Mouse (Mus musculus) kidney, adult 2 months (tissue): ENCODE results near the gene Noxred1. TPM values are rescaled to one million over a fixed set of nuclear protein-coding genes. Genes with fewer than 3 reads are reported as not detected.

Experiments used
- DNase-seq: peaks from one replicate; pipeline ENCODE4 v3.0.0; 2021
- H3K27ac ChIP-seq: fragments of 200-500 bp; 2 replicates; pipeline ENCODE4 v1.5.1; 2012; ENCODE audit warnings: low read depth, low read length, control low read depth, inconsistent platforms; ENCODE audit not compliant: insufficient read depth
- H3K27me3 ChIP-seq: fragments of 200-500 bp; replicated peaks from 2 replicates; pipeline ENCODE4 v1.6.1; 2012; ENCODE audit warnings: mild to moderate bottlenecking, moderate library complexity, low read length, inconsistent platforms; ENCODE audit not compliant: control insufficient read depth, insufficient read depth
- H3K36me3 ChIP-seq: fragments of 200-500 bp; 2 replicates; pipeline ENCODE4 v1.6.1; 2012; ENCODE audit warnings: mild to moderate bottlenecking, moderate library complexity, low read length, inconsistent platforms; ENCODE audit not compliant: control insufficient read depth, insufficient read depth
- H3K4me1 ChIP-seq: fragments of 200-500 bp; 2 replicates; pipeline ENCODE4 v1.6.1; 2011; ENCODE audit warnings: low read length; ENCODE audit not compliant: control insufficient read depth, insufficient read depth
- H3K4me3 ChIP-seq: fragments of 200-500 bp; 2 replicates; pipeline ENCODE4 v1.5.1; 2011; ENCODE audit warnings: mild to moderate bottlenecking, low read depth, low read length, control low read depth; ENCODE audit not compliant: insufficient read depth
- CTCF ChIP-seq: fragments of 200-500 bp; conservative IDR thresholded peaks from 2 replicates; pipeline ENCODE4 v1.5.1; 2011; ENCODE audit warnings: low read depth, mild to moderate bottlenecking, control low read depth, low read length, moderate library complexity, mixed read lengths; ENCODE audit not compliant: insufficient read depth, insufficient read length
- POLR2A ChIP-seq: fragments of 200-500 bp; IDR thresholded peaks from one replicate; pipeline ENCODE4 v1.6.1; 2011; ENCODE audit warnings: low read depth, low read length, control low read depth
- WGBS: fragments of 180-500 bp; shearing (Covaris S2); methylation state at CpG from one replicate; pipeline ENCODE4 v1.1.7; 2018; 5-methylcytosine and 5-hydroxymethylcytosine counted together
- polyA plus RNA-seq: library from polyadenylated mRNA; depleted of rRNA; stranded (reverse); fragments of >200 nt; gene quantifications from 2 replicates; pipeline ENCODE4 v1.2.3, GENCODE M21; 2012

Gene Noxred1
- polyA plus RNA-seq, 1 experiment, result 0.95 TPM

DNA sequence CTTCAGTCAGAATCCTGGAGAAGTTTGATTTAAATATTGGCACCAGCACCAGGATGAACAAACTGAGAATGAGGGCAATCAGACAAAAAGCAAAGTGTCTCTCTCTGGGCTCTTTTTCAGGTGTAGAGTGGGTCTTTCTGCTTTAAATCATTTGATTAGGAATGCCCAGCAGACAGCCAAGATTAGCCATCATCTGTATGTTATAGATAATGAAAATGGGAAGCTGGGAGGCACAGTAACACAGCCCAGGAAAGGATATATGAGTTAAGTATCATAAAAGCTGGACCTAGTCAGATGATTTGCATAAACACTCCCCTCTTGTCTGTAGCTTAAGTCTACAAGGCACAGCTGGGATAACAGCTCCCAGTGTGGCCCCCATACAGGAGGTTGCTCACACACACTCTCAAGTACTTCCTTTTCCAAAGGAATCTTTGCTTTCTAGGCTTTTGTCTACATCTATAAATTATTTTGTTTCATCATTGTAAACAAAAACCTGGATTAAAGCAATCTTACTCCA lies 8.1 kb downstream of the Noxred1 start:
- TF ChIP-seq CTCF (no peak), POLR2A (no peak)
- H3K36me3 ChIP-seq, result no peaks in the 10 kb centered on the region
- no peak for DNase-seq

GRCm38 (mm10) chr12:87229633-87230032 lies 8.9 kb downstream of the Noxred1 start:
- no peak for DNase-seq
- H3K36me3 ChIP-seq, result no peaks in the 10 kb centered on the region
- no peak overlapping the region for H3K27ac ChIP-seq
- no peaks in the 10 kb centered on the region for H3K4me1 ChIP-seq
- WGBS, result 87% methylated on average over 2 of the region's 2 CpGs
- TF ChIP-seq CTCF (no peak), POLR2A (no peak)
- H3K27me3 ChIP-seq, result no peaks in the 10 kb centered on the region
- no peak overlapping the region for H3K4me3 ChIP-seq

More for the DNA sequence above, 8.1 kb downstream of the Noxred1 start:
- Histone ChIP-seq H3K4me1 (no peaks in the 10 kb centered on the region), H3K4me3 (no peak overlapping the region), H3K27ac (no peak overlapping the region), H3K27me3 (no peaks in the 10 kb centered on the region)

- H3K4me1 ChIP-seq, result no peaks in the 10 kb centered on the region
- no peak overlapping the region for H3K4me3 ChIP-seq
- no peak for DNase-seq
- no peak overlapping the region for H3K27ac ChIP-seq
- H3K36me3 ChIP-seq, result no peaks in the 10 kb centered on the region
- TF ChIP-seq POLR2A, result no peak
- TF ChIP-seq CTCF, result no peak
- 76% methylated on average over 7 of the region's 7 CpGs for WGBS
- no peaks in the 10 kb centered on the region for H3K27me3 ChIP-seq
Observed at GRCm38 (mm10) chr12:87226801-87227200, 11.7 kb downstream of the Noxred1 start.

GRCm38 (mm10) chr12:87224950-87225349 lies 13.6 kb downstream of the Noxred1 start:
- no peak overlapping the region for H3K27ac ChIP-seq
- H3K27me3 ChIP-seq, result no peaks in the 10 kb centered on the region
- no peak for TF ChIP-seq POLR2A
- TF ChIP-seq CTCF, result no peak
- H3K4me3 ChIP-seq, result no peak overlapping the region
- H3K36me3 ChIP-seq, result no peaks in the 10 kb centered on the region
- 82% methylated on average over 10 of the region's 10 CpGs for WGBS
- no peak for DNase-seq
- H3K4me1 ChIP-seq, result no peaks in the 10 kb centered on the region

GRCm38 (mm10) chr12:87219362-87219761 lies 19.2 kb downstream of the Noxred1 start:
- Histone ChIP-seq H3K27me3 (no peaks in the 10 kb centered on the region), H3K4me1 (no peaks in the 10 kb centered on the region), H3K36me3 (no peaks in the 10 kb centered on the region), H3K4me3 (no peak overlapping the region), H3K27ac (no peak overlapping the region)
- no peak for TF ChIP-seq POLR2A
- TF ChIP-seq CTCF, result no peak
- DNase-seq, result no peak
- 64% methylated on average over 7 of the region's 7 CpGs for WGBS

DNA sequence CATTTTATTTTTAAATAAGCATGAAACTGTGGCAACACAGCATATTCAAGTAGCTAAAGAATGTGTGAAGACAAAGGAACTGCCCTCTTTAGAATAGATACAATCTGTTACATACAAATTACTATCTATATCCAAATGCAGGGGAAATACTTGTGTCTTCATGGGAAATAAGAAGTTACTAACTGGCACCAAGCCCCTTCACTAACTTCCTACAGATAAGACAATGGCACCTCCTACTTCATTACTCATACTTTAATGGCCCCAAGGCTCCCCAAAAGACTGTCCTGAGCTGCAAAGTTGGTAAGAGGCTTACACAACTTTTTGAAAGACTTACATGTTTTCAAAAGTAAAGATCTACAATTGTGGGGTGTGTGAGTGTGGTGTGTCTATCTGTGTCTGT lies 20.9 kb downstream of the Noxred1 start:
- TF ChIP-seq POLR2A, result no peak
- no peak for TF ChIP-seq CTCF
- H3K27me3 ChIP-seq, result no peaks in the 10 kb centered on the region
- H3K4me3 ChIP-seq, result no peak overlapping the region
- H3K4me1 ChIP-seq, result no peaks in the 10 kb centered on the region
- H3K27ac ChIP-seq, result no peak overlapping the region
- DNase-seq, result no peak
- H3K36me3 ChIP-seq, result no peaks in the 10 kb centered on the region

DNA sequence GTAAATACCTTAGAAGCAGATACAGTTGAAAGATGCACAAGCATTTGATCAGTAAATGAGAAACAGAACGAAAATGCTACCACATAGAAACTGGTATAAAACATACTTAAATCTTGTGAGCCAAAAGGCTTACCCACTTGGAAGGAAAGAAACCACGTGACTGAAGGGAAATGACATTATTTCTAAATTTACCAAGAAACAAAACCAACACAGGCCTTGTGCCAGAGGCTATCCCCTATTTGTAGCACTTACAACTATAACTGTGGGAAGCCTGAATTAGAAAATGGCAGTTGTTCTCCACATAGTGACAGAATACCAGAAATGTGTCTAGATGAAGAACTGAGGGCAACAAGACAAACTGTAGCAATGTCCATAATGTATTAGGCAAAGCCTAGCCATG lies 22.5 kb downstream of the Noxred1 start:
- TF ChIP-seq POLR2A (no peak), CTCF (no peak)
- Histone ChIP-seq H3K4me1 (no peaks in the 10 kb centered on the region), H3K27ac (no peak overlapping the region), H3K36me3 (no peaks in the 10 kb centered on the region), H3K27me3 (no peaks in the 10 kb centered on the region), H3K4me3 (no peak overlapping the region)
- DNase-seq, result no peak
- WGBS, result 65% methylated on average over 2 of the region's 2 CpGs
